ENCODE assay signal across 22 mouse cellular contexts in the genomic region with DNA sequence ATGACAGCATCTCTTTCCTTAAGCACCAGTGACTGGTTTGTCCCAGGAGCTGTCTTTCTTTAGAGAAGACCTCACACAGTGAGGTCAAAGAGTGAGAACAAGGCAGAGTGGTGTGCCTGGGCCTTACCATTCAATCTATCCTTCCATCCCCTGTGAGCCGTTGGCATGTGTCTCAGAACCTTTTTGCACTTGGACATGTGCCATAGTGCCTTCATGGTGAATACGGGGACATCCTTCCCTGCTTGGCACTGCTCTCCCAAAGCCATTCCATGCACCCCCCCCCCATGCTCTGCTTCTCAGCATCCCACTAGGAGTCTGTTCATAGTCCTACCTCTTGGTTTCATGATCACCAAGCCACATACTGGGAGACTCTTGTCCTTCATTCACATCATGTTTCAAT.
"Had no signal": no experiment of that assay in that cellular context is flagged by ENCODE, and none has a peak within 500 bp of the region (broad histone marks: within the 10 kb centered on the region; RNA-seq: fewer than 3 reads in every experiment).

No protein-coding gene starts in this region.

- H3K27me3 ChIP-seq: kidney, embryonic 15.5 days; limb, embryonic 13.5 days; liver, embryonic 12.5 days; liver, embryonic 15.5 days; lung, embryonic 15.5 days; midbrain, embryonic 12.5 days had no signal

- H3K36me3 ChIP-seq: kidney, embryonic 15.5 days; limb, embryonic 10.5 days; limb, embryonic 13.5 days; liver, embryonic 12.5 days; liver, embryonic 15.5 days; lung, embryonic 15.5 days; midbrain, embryonic 12.5 days had no signal

- H3K9me3 ChIP-seq: kidney, embryonic 15.5 days; limb, embryonic 10.5 days; limb, embryonic 13.5 days; liver, embryonic 12.5 days; liver, embryonic 15.5 days; lung, embryonic 15.5 days; midbrain, embryonic 12.5 days had no signal

- H3K4me2 ChIP-seq: kidney, embryonic 15.5 days; limb, embryonic 13.5 days; liver, embryonic 12.5 days; liver, embryonic 15.5 days; lung, embryonic 15.5 days; midbrain, embryonic 12.5 days had no signal

- H3K4me3 ChIP-seq: kidney, embryonic 15.5 days; left cerebral cortex, adult 2 months; limb, embryonic 10.5 days; limb, embryonic 13.5 days; liver, embryonic 12.5 days; liver, embryonic 15.5 days; lung, embryonic 15.5 days; midbrain, embryonic 12.5 days had no signal

- H3K4me1 ChIP-seq: liver, embryonic 12.5 days; liver, embryonic 15.5 days; lung, embryonic 15.5 days had no signal

- H3K9ac ChIP-seq: kidney, embryonic 15.5 days; limb, embryonic 13.5 days; liver, embryonic 12.5 days; liver, embryonic 15.5 days; lung, embryonic 15.5 days; midbrain, embryonic 12.5 days had no signal

- H3K27ac ChIP-seq: kidney, embryonic 15.5 days; left cerebral cortex, adult 2 months; limb, embryonic 10.5 days; limb, embryonic 13.5 days; liver, embryonic 12.5 days; liver, embryonic 15.5 days; lung, embryonic 15.5 days; macrophage; midbrain, embryonic 12.5 days; stomach, postnatal 0 days had no signal

- ATAC-seq: liver, embryonic 12.5 days; midbrain, embryonic 16.5 days had no signal

- DNase-seq: kidney, adult 8-10 months; kidney, postnatal 10 days; kidney, postnatal 36 days; layer of hippocampus, postnatal 36 days; liver; lung, adult 18-20 months; lung, postnatal 10 days; right cerebral cortex, adult 18-20 months; right cerebral cortex, postnatal 14 days; right cerebral cortex, postnatal 4 days; thymus, postnatal 25 days had no signal
